Mouse (Mus musculus) small intestine, adult 2 months (tissue): ENCODE data around the gene Kremen1. TPM values are rescaled to one million over a fixed set of nuclear protein-coding genes. Genes with fewer than 3 reads are reported as not detected.

ENCODE experiments used
- H3K27ac ChIP-seq: fragments of 200-500 bp; 2 replicates; pipeline ENCODE4 v1.5.1; 2012; ENCODE audit warnings: low read depth, low read length, control low read depth, inconsistent platforms; ENCODE audit not compliant: insufficient read depth
- H3K27me3 ChIP-seq: fragments of 200-500 bp; 2 replicates; pipeline ENCODE4 v1.6.1; 2012; ENCODE audit warnings: mild to moderate bottlenecking, moderate library complexity, low read length, inconsistent platforms; ENCODE audit not compliant: control insufficient read depth, insufficient read depth
- H3K36me3 ChIP-seq: fragments of 200-500 bp; 2 replicates; pipeline ENCODE4 v1.6.1; 2012; ENCODE audit warnings: mild to moderate bottlenecking, low read length, control low read depth, inconsistent platforms; ENCODE audit not compliant: control insufficient read depth, insufficient read depth
- H3K4me1 ChIP-seq: fragments of 200-500 bp; 2 replicates; pipeline ENCODE4 v1.6.1; 2012; ENCODE audit warnings: low read length, inconsistent platforms, mixed read lengths; ENCODE audit not compliant: control insufficient read depth, insufficient read depth, insufficient read length
- H3K4me3 ChIP-seq: fragments of 200-500 bp; 2 replicates; pipeline ENCODE4 v1.5.1; 2012; ENCODE audit warnings: low read depth, mild to moderate bottlenecking, control low read depth, inconsistent platforms, low read length, moderate library complexity
- CTCF ChIP-seq: fragments of 200-500 bp; IDR thresholded peaks from 2 replicates; pipeline ENCODE4 v1.5.1; 2012; ENCODE audit warnings: low read depth, mild to moderate bottlenecking, control low read depth, inconsistent platforms, low read length, moderate library complexity, mixed read lengths; ENCODE audit not compliant: insufficient replicate concordance, insufficient read length; ENCODE audit errors: extremely low read depth
- POLR2A ChIP-seq: fragments of 200-500 bp; IDR thresholded peaks from 2 replicates; pipeline ENCODE4 v1.6.1; 2012; ENCODE audit warnings: low read depth, mild to moderate bottlenecking, control low read depth, inconsistent platforms, low read length, moderate library complexity
- WGBS: fragments of 180-500 bp; shearing (Covaris S2); methylation state at CpG from one replicate; pipeline ENCODE4 v1.1.7; 2018; 5-methylcytosine and 5-hydroxymethylcytosine counted together
- polyA plus RNA-seq: library from polyadenylated mRNA; depleted of rRNA; stranded (reverse); fragments of >200 nt; gene quantifications from 2 replicates; pipeline ENCODE4 v1.2.3, GENCODE M21; 2012

The Kremen1 gene
- polyA plus RNA-seq, 1 experiment, result 7.8 TPM

- no peaks in the 10 kb centered on the region for H3K27me3 ChIP-seq
- 16% methylated on average over 2 of the region's 2 CpGs for WGBS
- H3K27ac ChIP-seq, result no peak overlapping the region
- H3K36me3 ChIP-seq, result no peaks in the 10 kb centered on the region
- no peak overlapping the region for H3K4me3 ChIP-seq
- H3K4me1 ChIP-seq, result peaks cover 9% of the 10 kb centered on the region
- TF ChIP-seq CTCF (no peak), POLR2A (no peak)
Observed at GRCm38 (mm10) chr11:5254016-5254415, 7.3 kb downstream of the Kremen1 start.

GRCm38 (mm10) chr11:5253528-5253927 is 7.8 kb downstream of the Kremen1 start:
- WGBS, result 17% methylated on average over 3 of the region's 3 CpGs
- Histone ChIP-seq H3K4me3 (no peak overlapping the region), H3K27me3 (no peaks in the 10 kb centered on the region), H3K36me3 (no peaks in the 10 kb centered on the region), H3K4me1 (peaks cover 9% of the 10 kb centered on the region), H3K27ac (no peak overlapping the region)
- TF ChIP-seq CTCF, result no peak
- no peak for TF ChIP-seq POLR2A

GRCm38 (mm10) chr11:5252727-5253126 is 8.6 kb downstream of the Kremen1 start:
- Histone ChIP-seq H3K36me3 (no peaks in the 10 kb centered on the region), H3K27me3 (no peaks in the 10 kb centered on the region), H3K4me3 (no peak overlapping the region), H3K27ac (no peak overlapping the region), H3K4me1 (peaks cover 9% of the 10 kb centered on the region)
- TF ChIP-seq POLR2A (no peak), CTCF (no peak)
- 90% methylated on average over 8 of the region's 8 CpGs for WGBS

GRCm38 (mm10) chr11:5251112-5251511 is 10.2 kb downstream of the Kremen1 start:
- 86% methylated on average over 6 of the region's 6 CpGs for WGBS
- Histone ChIP-seq H3K36me3 (no peaks in the 10 kb centered on the region), H3K27me3 (no peaks in the 10 kb centered on the region), H3K27ac (no peak overlapping the region), H3K4me1 (peaks cover 5% of the 10 kb centered on the region; the same call in 1 of the 2 replicates), H3K4me3 (no peak overlapping the region)
- TF ChIP-seq POLR2A, result no peak

GRCm38 (mm10) chr11:5248200-5248599 is 13.2 kb downstream of the Kremen1 start:
- Histone ChIP-seq H3K36me3 (no peaks in the 10 kb centered on the region), H3K4me3 (no peak overlapping the region), H3K27ac (no peak overlapping the region), H3K4me1 (peaks cover 3% of the 10 kb centered on the region; the same call in 1 of the 2 replicates), H3K27me3 (no peaks in the 10 kb centered on the region)
- WGBS, result 69% methylated on average over 2 of the region's 2 CpGs
- no peak for TF ChIP-seq POLR2A
- TF ChIP-seq CTCF, result no peak

GRCm38 (mm10) chr11:5245431-5245830 is 15.9 kb downstream of the Kremen1 start:
- TF ChIP-seq CTCF (no peak), POLR2A (no peak)
- Histone ChIP-seq H3K4me3 (no peak overlapping the region), H3K4me1 (peaks cover 3% of the 10 kb centered on the region; the same call in 1 of the 2 replicates), H3K27me3 (no peaks in the 10 kb centered on the region), H3K27ac (no peak overlapping the region), H3K36me3 (0 out of 2 replicates have a peak, but pooled peaks cover 2% of the 10 kb centered on the region)
- 65% methylated on average over 7 of the region's 7 CpGs for WGBS

GRCm38 (mm10) chr11:5244749-5245130 is 16.6 kb downstream of the Kremen1 start:
- H3K27ac ChIP-seq, result peak overlapping the region; percentile 14; the same call in 1 of the 2 replicates
- H3K27me3 ChIP-seq, result no peaks in the 10 kb centered on the region
- WGBS, result 15% methylated on average over 8 of the region's 8 CpGs
- 0 out of 2 replicates have a peak, but pooled peaks cover 2% of the 10 kb centered on the region for H3K36me3 ChIP-seq
- TF ChIP-seq CTCF, result no peak
- TF ChIP-seq POLR2A, result no peak
- H3K4me3 ChIP-seq, result no peak overlapping the region
- H3K4me1 ChIP-seq, result peaks cover 3% of the 10 kb centered on the region; the same call in 1 of the 2 replicates
